Mouse (Mus musculus): ENCODE results near the gene Ccdc162.

GRCm38 (mm10) chr10:41573190-41573589, 143.2 kb downstream of the Ccdc162 start:
- TF ChIP-seq POLR2A (IDR thresholded peaks at IDR 0.05; ENCODE audit: insufficient read depth, low read depth, low read length) (no peak), CTCF (IDR thresholded peaks at IDR 0.05; ENCODE audit: insufficient read depth, low read depth, low read length) (no peak)

All from olfactory bulb, adult 2 months (tissue).